Mouse (Mus musculus) ES-Bruce4 (cell line): ENCODE results near the gene Cryba4.

ENCODE experiments used
- CTCF ChIP-seq: IDR thresholded peaks from one replicate; pipeline ENCODE4 v1.8.1; 2011; ENCODE audit warnings: low read depth, low read length
- EP300 ChIP-seq: IDR thresholded peaks from 2 replicates; pipeline ENCODE4 v1.6.1; 2011; ENCODE audit warnings: low read depth, low read length; ENCODE audit not compliant: insufficient read depth
- POLR2A ChIP-seq: IDR thresholded peaks from one replicate; pipeline ENCODE4 v1.8.1; 2011; ENCODE audit warnings: low read length; ENCODE audit not compliant: insufficient read depth

- TF ChIP-seq POLR2A (no peak), CTCF (no peak), EP300 (no peak)
These were observed 39.5 kb upstream of the Cryba4 start for GRCm38 (mm10) chr5:112291866-112292265.
